Mouse (Mus musculus): ENCODE results near the gene Tm4sf5. TPM values are rescaled to one million over a fixed set of nuclear protein-coding genes. Genes with fewer than 3 reads are reported as not detected.
"Not testable (repeated sequence)": the region's sequence is repeated elsewhere in the genome, so short reads cannot be mapped to it uniquely, and the experiment has no call there.

Gene Tm4sf5
- polyA plus RNA-seq, 1 experiment from 2014 or later = 398 TPM

DNA sequence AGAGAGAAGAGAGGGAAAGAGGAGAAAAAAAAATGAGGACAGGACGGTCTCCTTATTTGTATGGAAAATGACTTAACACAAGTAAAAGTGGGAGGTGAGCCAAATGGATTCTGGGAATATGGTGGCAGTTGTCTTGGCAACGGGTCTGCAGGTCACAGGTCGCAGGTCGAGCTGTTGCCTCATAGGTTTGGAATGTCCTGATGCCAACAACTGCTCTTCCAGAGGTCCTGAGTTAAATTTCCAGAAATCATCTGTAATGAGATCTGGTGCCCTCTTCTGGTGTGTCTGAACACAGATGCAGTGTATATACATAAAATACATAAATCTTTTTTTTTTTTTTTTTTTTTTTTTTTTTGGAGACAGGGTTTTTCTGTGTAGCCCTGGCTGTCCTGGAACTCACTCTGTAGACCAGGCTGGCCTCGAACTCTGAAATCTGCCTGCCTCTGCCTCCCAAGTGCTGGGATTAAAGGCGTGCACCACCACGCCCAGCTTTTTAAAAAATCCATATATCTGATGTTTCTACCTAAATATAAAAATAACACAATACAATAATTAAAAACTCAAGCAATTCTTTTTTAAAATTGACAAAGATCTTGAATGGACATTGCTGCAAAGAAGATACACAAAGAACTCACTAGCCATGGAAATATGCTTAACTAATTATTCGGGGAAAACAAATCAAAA, 18.4 kb downstream of the Tm4sf5 start:
- not testable (repeated sequence) for ATAC-seq; H3K27ac ChIP-seq (ENCODE audit: low read depth, low read length); H3K4me1 ChIP-seq (replicated peaks; ENCODE audit: control insufficient read depth, insufficient read depth, low read length); H3K9me3 ChIP-seq (ENCODE audit: control insufficient read depth); H3K27me3 ChIP-seq (replicated peaks; ENCODE audit: control insufficient read depth, insufficient read depth, low read length); H3K4me2 ChIP-seq (replicated peaks; ENCODE audit: low read depth); H3K9ac ChIP-seq (ENCODE audit: low read depth, low read length); H3K4me3 ChIP-seq (ENCODE audit: low read depth, low read length)
- TF ChIP-seq CTCF (IDR thresholded peaks at IDR 0.05; ENCODE audit: low read depth) = peak; percentile 25; the same call in 1 of the 2 replicates
- peaks cover 21% of the 10 kb centered on the region for H3K36me3 ChIP-seq (ENCODE audit: control insufficient read depth, insufficient read depth)
- WGBS = 93% methylated on average over 8 of the region's 8 CpGs

DNA sequence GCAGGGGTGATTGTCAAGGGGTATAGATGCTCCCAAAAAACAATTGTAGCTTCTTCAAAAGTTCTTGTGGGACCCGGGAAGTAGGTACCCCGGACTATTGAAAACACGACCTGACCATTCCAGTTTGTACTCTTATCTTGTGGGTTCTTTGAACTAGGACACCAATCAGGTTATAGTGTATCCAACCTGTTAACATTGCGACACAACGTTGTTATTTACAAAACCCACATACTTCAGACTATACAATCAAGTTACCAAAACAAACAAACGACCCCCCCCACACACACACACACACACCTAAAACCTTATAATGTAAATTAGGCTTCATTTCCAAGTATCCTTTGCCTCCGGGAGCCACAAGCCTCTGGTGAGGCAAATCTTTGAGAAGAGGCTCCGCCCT, 19.7 kb downstream of the Tm4sf5 start:
- 2% methylated on average over 8 of the region's 8 CpGs for WGBS
- H3K4me1 ChIP-seq (replicated peaks; ENCODE audit: control insufficient read depth, insufficient read depth, low read length) = no peaks in the 10 kb centered on the region
- peak; percentile 38 for ATAC-seq
- H3K36me3 ChIP-seq (ENCODE audit: control insufficient read depth, insufficient read depth) = peaks cover 26% of the 10 kb centered on the region
- H3K27ac ChIP-seq (ENCODE audit: low read depth, low read length) = no peak overlapping the region
- no peak overlapping the region for H3K9ac ChIP-seq (ENCODE audit: low read depth, low read length)
- H3K4me3 ChIP-seq (ENCODE audit: low read depth, low read length) = peak overlapping the region; percentile 82
- no peak for TF ChIP-seq CTCF (IDR thresholded peaks at IDR 0.05; ENCODE audit: low read depth)
- peak overlapping the region; percentile 56 for H3K4me2 ChIP-seq (replicated peaks; ENCODE audit: low read depth)
- H3K9me3 ChIP-seq (ENCODE audit: control insufficient read depth) = no peaks in the 10 kb centered on the region
- H3K27me3 ChIP-seq (replicated peaks; ENCODE audit: control insufficient read depth, insufficient read depth, low read length) = no peaks in the 10 kb centered on the region

DNA sequence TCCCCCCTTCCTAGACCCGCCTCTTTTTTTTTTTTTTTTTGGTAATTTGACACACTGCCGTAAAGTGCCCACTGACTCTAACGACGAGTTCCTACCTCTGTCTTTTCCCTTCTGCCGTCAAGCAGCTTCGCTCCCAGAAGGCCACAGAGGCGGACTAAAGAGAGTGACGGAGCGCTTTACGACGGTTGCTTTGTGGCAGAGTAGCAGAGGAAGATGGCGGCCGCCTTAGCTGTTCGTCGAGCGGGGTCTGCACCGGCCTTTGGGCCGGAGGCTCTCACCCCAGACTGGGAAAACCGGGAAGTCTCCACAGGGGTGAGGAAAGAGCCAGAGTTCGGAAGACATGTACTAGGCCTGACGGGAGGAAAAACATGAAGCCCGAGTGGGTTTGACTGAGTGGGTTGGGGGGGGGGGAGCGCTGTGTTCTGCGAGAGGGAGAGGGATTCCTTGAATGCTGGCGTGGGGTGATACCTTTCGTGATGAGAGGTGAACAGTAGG, 20.2 kb downstream of the Tm4sf5 start, which contains the start of gene Psmb6:
Psmb6 (plus strand) TSS at position 184 of the 495 bp plus-strand sequence.
- H3K27ac ChIP-seq (ENCODE audit: low read depth, low read length) = peak within 1 kb of the TSS; percentile 21; the same call in 1 of the 2 replicates
- ATAC-seq = peak; percentile 92
- under 1% methylated on average over 25 of the region's 26 CpGs for WGBS
- H3K36me3 ChIP-seq (ENCODE audit: control insufficient read depth, insufficient read depth) = peaks cover 26% of the 10 kb centered on the region
- peak within 1 kb of the TSS; percentile 63 for H3K9ac ChIP-seq (ENCODE audit: low read depth, low read length)
- H3K4me3 ChIP-seq (ENCODE audit: low read depth, low read length) = peak within 1 kb of the TSS; percentile 82
- TF ChIP-seq CTCF (IDR thresholded peaks at IDR 0.05; ENCODE audit: low read depth) = no peak
- H3K4me2 ChIP-seq (replicated peaks; ENCODE audit: low read depth) = peak within 1 kb of the TSS; percentile 71
- no peaks in the 10 kb centered on the region for H3K27me3 ChIP-seq (replicated peaks; ENCODE audit: control insufficient read depth, insufficient read depth, low read length)
- H3K9me3 ChIP-seq (ENCODE audit: control insufficient read depth) = no peaks in the 10 kb centered on the region
- H3K4me1 ChIP-seq (replicated peaks; ENCODE audit: control insufficient read depth, insufficient read depth, low read length) = no peaks in the 10 kb centered on the region

DNA sequence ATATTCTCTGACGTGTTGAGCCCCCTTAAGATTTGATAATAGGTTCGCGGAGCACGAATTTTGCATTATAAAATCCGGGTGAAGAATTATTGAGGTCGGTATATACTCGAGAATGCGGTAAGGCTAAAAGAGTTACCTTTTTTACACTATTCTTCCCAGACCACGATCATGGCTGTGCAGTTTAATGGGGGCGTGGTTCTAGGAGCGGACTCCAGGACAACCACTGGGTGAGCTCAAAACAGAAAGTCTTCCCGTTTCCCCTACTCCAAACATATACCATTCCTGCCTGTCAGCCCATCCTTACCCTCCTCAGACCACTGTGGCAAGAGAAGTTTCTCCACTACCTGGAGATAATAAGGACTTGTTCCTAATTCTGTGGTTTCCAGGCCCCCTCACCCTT, 20.7 kb downstream of the Tm4sf5 start:
- Histone ChIP-seq H3K27me3 (replicated peaks; ENCODE audit: control insufficient read depth, insufficient read depth, low read length) (no peaks in the 10 kb centered on the region), H3K9me3 (ENCODE audit: control insufficient read depth) (no peaks in the 10 kb centered on the region), H3K4me2 (replicated peaks; ENCODE audit: low read depth) (peak overlapping the region; percentile 71), H3K9ac (ENCODE audit: low read depth, low read length) (peak overlapping the region; percentile 63), H3K27ac (ENCODE audit: low read depth, low read length) (peak overlapping the region; percentile 21; the same call in 1 of the 2 replicates), H3K4me1 (replicated peaks; ENCODE audit: control insufficient read depth, insufficient read depth, low read length) (no peaks in the 10 kb centered on the region), H3K36me3 (ENCODE audit: control insufficient read depth, insufficient read depth) (peaks cover 26% of the 10 kb centered on the region), H3K4me3 (ENCODE audit: low read depth, low read length) (peak overlapping the region; percentile 82)
- under 1% methylated on average over 12 of the region's 12 CpGs for WGBS
- TF ChIP-seq CTCF (IDR thresholded peaks at IDR 0.05; ENCODE audit: low read depth) = no peak
- 0 out of 2 replicates have a peak, but pooled peaks have one; percentile 15 for ATAC-seq

DNA sequence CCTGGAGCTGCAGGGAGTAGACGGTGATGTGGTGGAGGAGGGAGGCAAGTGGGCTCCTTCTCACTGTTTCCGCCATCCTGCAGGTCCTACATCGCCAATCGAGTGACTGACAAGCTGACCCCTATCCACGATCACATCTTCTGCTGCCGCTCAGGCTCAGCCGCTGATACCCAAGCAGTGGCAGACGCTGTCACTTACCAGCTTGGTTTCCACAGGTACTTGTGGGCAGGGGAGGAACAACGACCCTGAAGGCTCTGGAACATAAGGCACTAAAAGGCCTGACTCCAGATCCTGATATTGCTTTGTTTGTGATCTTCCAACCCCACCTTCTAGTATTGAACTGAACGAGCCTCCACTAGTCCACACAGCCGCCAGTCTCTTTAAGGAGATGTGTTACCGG, 21.2 kb downstream of the Tm4sf5 start:
- H3K4me2 ChIP-seq (replicated peaks; ENCODE audit: low read depth) = peak overlapping the region; percentile 71
- no peak overlapping the region for H3K27ac ChIP-seq (ENCODE audit: low read depth, low read length)
- no peaks in the 10 kb centered on the region for H3K4me1 ChIP-seq (replicated peaks; ENCODE audit: control insufficient read depth, insufficient read depth, low read length)
- H3K9ac ChIP-seq (ENCODE audit: low read depth, low read length) = no peak overlapping the region
- H3K4me3 ChIP-seq (ENCODE audit: low read depth, low read length) = no peak overlapping the region; the same call in 1 of the 2 replicates
- no peaks in the 10 kb centered on the region for H3K27me3 ChIP-seq (replicated peaks; ENCODE audit: control insufficient read depth, insufficient read depth, low read length)
- no peaks in the 10 kb centered on the region for H3K9me3 ChIP-seq (ENCODE audit: control insufficient read depth)
- 82% methylated on average over 12 of the region's 12 CpGs for WGBS
- TF ChIP-seq CTCF (IDR thresholded peaks at IDR 0.05; ENCODE audit: low read depth) = no peak
- no peak for ATAC-seq
- peaks cover 26% of the 10 kb centered on the region for H3K36me3 ChIP-seq (ENCODE audit: control insufficient read depth, insufficient read depth)

DNA sequence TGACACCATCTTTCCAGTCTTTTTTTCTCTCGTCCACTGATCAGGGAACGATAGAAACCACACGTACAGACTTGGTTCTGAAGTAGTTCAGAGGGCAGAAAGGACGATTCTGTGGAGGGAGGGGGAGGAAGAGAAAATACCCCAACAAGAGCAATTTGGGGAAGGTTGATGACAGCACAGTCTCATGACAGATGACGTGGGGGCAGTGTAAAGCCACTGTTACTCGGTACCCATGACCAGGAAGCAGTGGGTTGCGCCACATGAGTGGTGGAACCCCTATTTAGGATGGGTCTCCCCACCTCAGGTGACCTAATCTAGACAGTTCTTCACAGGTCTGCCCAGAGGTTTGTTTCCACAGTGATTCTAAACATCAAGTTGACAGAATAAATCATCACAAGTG, 23.6 kb downstream of the Tm4sf5 start:
- TF ChIP-seq CTCF (IDR thresholded peaks at IDR 0.05; ENCODE audit: low read depth) = no peak
- ATAC-seq = no peak
- Histone ChIP-seq H3K27me3 (replicated peaks; ENCODE audit: control insufficient read depth, insufficient read depth, low read length) (no peaks in the 10 kb centered on the region), H3K4me2 (replicated peaks; ENCODE audit: low read depth) (no peak overlapping the region), H3K9ac (ENCODE audit: low read depth, low read length) (no peak overlapping the region), H3K4me1 (replicated peaks; ENCODE audit: control insufficient read depth, insufficient read depth, low read length) (no peaks in the 10 kb centered on the region), H3K36me3 (ENCODE audit: control insufficient read depth, insufficient read depth) (peaks cover 26% of the 10 kb centered on the region), H3K9me3 (ENCODE audit: control insufficient read depth) (no peaks in the 10 kb centered on the region), H3K27ac (ENCODE audit: low read depth, low read length) (no peak overlapping the region; the same call in 1 of the 2 replicates), H3K4me3 (ENCODE audit: low read depth, low read length) (no peak overlapping the region)
- 86% methylated on average over 7 of the region's 7 CpGs for WGBS

All from intestine, postnatal 0 days (tissue).